Mouse (Mus musculus): Measurements from ENCODE around the gene Gcm1.

The Gcm1 gene

DNA sequence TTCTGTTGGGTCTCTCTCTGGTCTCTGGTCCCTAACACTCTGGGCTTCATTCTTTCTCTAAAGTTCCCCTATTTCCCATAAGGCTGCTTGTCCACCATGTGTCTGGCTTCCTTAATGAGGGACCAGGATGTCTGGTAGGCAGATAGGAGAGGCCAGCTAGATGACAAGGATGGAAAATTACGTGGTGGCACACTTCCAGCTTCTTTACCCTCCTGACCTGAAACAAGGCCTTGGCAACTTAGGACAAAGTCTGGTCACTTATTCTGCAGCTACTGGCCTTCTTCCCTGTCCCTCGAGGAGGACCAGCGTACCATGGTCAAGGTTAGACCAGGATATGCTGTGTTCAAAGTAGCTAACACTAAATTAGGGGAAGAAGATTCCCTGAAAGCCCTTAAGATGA lies 24.6 kb upstream of the Gcm1 start:
- DNase-seq (ENCODE audit: low read depth, low spot score): no peak
- Histone ChIP-seq H3K36me3 (ENCODE audit: control insufficient read depth, insufficient read depth, low read length, poor library complexity, severe bottlenecking) (no peaks in the 10 kb centered on the region), H3K27me3 (ENCODE audit: control insufficient read depth, insufficient read depth, low read length, poor library complexity, severe bottlenecking) (no peaks in the 10 kb centered on the region)

GRCm38 (mm10) chr9:78030835-78031456 lies 20.8 kb upstream of the Gcm1 start:
- no peaks in the 10 kb centered on the region for H3K27me3 ChIP-seq (ENCODE audit: control insufficient read depth, insufficient read depth, low read length, poor library complexity, severe bottlenecking)
- no peaks in the 10 kb centered on the region for H3K36me3 ChIP-seq (ENCODE audit: control insufficient read depth, insufficient read depth, low read length, poor library complexity, severe bottlenecking)
- DNase-seq (ENCODE audit: low read depth, low spot score): no peak

GRCm38 (mm10) chr9:78032930-78033329 lies 18.8 kb upstream of the Gcm1 start:
- H3K27me3 ChIP-seq (ENCODE audit: control insufficient read depth, insufficient read depth, low read length, poor library complexity, severe bottlenecking): no peaks in the 10 kb centered on the region
- DNase-seq (ENCODE audit: low read depth, low spot score): no peak
- no peaks in the 10 kb centered on the region for H3K36me3 ChIP-seq (ENCODE audit: control insufficient read depth, insufficient read depth, low read length, poor library complexity, severe bottlenecking)

DNA sequence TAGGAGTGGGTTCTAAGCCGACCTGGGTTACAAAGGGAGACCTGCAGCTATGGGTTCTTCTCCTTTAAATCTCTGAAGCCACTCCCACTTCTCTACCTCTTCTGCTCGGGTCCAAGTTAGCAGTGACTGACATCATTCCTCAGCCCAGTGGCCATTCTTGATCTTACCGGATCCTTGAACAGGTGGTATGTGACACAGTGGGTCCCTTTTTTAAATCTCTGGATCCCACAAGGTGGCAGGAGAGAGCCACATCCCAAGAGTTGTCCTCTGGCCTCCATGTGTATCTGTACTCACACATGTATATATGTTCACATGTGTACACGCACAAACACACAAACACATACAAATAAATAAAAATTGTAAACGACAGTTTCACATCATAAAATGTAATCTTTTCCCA lies 16.4 kb upstream of the Gcm1 start:
- Histone ChIP-seq H3K27me3 (ENCODE audit: control insufficient read depth, insufficient read depth, low read length, poor library complexity, severe bottlenecking) (no peaks in the 10 kb centered on the region), H3K36me3 (ENCODE audit: control insufficient read depth, insufficient read depth, low read length, poor library complexity, severe bottlenecking) (no peaks in the 10 kb centered on the region)
- no peak for DNase-seq (ENCODE audit: low read depth, low spot score)

DNA sequence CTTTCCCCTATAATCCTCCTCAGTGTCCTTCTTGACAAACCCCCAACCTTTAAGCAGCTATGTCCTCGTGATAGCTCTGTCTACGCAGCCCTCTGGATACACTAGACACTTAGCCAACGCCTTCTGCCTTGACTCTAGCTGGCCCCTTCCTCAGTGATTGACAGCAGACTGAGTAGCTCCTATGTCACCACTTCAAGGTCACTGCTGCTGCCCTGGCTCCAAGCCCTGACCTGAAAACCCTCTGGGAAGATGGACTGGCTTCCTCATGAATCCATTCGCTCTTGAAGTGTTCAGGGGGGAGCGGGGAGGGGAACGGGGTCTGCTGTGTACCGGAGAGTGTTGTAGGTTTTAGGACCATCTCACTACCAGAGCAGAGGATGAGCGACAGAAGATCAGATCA lies 15.9 kb upstream of the Gcm1 start:
- no peaks in the 10 kb centered on the region for H3K36me3 ChIP-seq (ENCODE audit: control insufficient read depth, insufficient read depth, low read length, poor library complexity, severe bottlenecking)
- no peak for DNase-seq (ENCODE audit: low read depth, low spot score)
- no peaks in the 10 kb centered on the region for H3K27me3 ChIP-seq (ENCODE audit: control insufficient read depth, insufficient read depth, low read length, poor library complexity, severe bottlenecking)

DNA sequence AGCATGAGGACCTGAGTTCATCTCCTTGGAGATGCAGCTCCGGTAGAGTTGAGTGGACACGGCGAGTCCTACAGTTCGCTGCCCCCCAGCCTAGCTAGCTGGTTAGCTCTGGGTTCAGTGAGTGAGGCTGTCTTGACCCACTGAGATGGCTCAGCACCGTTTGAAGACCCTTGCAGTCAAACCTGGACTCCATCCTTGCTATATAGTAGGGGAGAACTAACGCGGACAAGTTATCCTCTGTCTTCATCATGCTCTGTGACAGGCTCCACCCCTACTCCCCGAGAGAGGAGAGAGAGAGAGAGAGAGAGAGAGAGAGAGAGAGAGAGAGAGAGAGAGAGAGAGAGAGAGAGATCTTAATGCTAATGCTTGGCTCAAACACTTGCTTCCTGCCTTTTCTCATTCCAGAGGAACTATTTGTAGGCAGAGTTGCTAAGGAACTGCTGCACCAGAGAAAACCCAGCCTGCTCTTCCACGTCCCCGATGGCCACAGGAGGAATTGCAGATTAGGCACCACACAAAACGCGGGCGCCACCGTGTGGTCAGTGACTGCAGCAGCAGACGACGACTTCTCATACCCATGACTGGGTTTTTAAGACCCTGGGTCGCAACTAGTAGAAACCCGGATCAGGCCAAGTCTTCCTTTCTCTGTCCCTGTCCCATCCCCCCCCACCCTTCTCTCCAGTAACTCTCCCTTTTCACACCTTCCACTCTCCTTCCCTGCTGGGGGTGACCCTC lies 12.8 kb upstream of the Gcm1 start:
- no peaks in the 10 kb centered on the region for H3K27me3 ChIP-seq (ENCODE audit: control insufficient read depth, insufficient read depth, low read length, poor library complexity, severe bottlenecking)
- H3K36me3 ChIP-seq (ENCODE audit: control insufficient read depth, insufficient read depth, low read length, poor library complexity, severe bottlenecking): no peaks in the 10 kb centered on the region
- peak; percentile 88 for DNase-seq (ENCODE audit: low read depth, low spot score)

GRCm38 (mm10) chr9:78045171-78045570 lies 6.6 kb upstream of the Gcm1 start:
- Histone ChIP-seq H3K27me3 (ENCODE audit: control insufficient read depth, insufficient read depth, low read length, poor library complexity, severe bottlenecking) (no peaks in the 10 kb centered on the region), H3K36me3 (ENCODE audit: control insufficient read depth, insufficient read depth, low read length, poor library complexity, severe bottlenecking) (no peaks in the 10 kb centered on the region)
- no peak for DNase-seq (ENCODE audit: low read depth, low spot score)

GRCm38 (mm10) chr9:78046755-78047154 lies 5.0 kb upstream of the Gcm1 start:
- H3K36me3 ChIP-seq (ENCODE audit: control insufficient read depth, insufficient read depth, low read length, poor library complexity, severe bottlenecking): no peaks in the 10 kb centered on the region
- DNase-seq (ENCODE audit: low read depth, low spot score): no peak
- H3K27me3 ChIP-seq (ENCODE audit: control insufficient read depth, insufficient read depth, low read length, poor library complexity, severe bottlenecking): no peaks in the 10 kb centered on the region

DNA sequence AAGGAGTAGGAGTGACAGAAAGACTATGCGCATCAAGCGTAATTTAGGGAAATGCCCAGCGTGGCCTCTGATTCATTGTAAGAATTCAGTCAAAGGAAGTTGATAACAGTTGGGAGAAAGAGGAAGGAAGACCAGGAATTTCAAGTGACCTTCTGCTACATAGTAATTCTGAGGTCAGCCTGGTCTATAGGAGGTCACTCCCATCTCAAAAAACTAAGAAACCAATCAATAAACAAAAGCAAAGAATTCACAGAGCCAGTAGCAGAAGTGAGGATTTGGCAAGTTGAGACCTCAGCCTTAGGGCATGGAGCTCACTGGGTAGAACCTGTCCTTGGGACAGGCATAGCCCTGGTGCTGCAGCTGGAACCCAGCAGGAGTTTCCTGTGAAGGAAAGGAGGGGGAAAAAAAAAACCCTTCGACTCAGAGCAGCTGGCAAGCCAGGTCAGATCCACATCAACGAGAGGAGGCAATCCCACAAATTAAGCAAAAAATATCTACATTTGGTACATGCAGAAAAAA lies 1.2 kb upstream of the Gcm1 start:
- DNase-seq (ENCODE audit: low read depth, low spot score): no peak
- H3K27me3 ChIP-seq (ENCODE audit: control insufficient read depth, insufficient read depth, low read length, poor library complexity, severe bottlenecking): no peaks in the 10 kb centered on the region
- no peaks in the 10 kb centered on the region for H3K36me3 ChIP-seq (ENCODE audit: control insufficient read depth, insufficient read depth, low read length, poor library complexity, severe bottlenecking)

DNA sequence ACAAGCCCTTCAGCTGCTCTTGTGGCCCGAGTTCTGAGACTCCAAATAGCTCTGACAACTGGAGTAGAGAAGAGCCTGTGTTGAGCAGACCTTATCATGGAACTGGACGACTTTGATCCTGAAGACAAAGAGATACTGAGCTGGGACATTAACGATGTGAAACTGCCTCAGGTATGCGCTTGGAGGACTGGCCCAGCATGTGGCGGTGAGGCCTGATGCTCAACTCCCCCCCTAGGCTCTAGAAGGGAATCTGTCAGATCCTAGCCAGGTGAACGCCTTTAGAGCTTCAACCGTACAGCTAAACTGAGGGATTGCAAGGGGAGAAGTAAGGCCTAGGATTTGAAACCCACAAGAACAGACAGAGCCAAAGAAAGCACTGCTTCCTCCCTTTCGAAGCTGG lies 2.1 kb downstream of the Gcm1 start:
- Histone ChIP-seq H3K36me3 (ENCODE audit: control insufficient read depth, insufficient read depth, low read length, poor library complexity, severe bottlenecking) (no peaks in the 10 kb centered on the region), H3K27me3 (ENCODE audit: control insufficient read depth, insufficient read depth, low read length, poor library complexity, severe bottlenecking) (no peaks in the 10 kb centered on the region)
- no peak for DNase-seq (ENCODE audit: low read depth, low spot score)

GRCm38 (mm10) chr9:78054298-78054697 lies 2.6 kb downstream of the Gcm1 start:
- Histone ChIP-seq H3K36me3 (ENCODE audit: control insufficient read depth, insufficient read depth, low read length, poor library complexity, severe bottlenecking) (no peaks in the 10 kb centered on the region), H3K27me3 (ENCODE audit: control insufficient read depth, insufficient read depth, low read length, poor library complexity, severe bottlenecking) (no peaks in the 10 kb centered on the region)
- DNase-seq (ENCODE audit: low read depth, low spot score): no peak

DNA sequence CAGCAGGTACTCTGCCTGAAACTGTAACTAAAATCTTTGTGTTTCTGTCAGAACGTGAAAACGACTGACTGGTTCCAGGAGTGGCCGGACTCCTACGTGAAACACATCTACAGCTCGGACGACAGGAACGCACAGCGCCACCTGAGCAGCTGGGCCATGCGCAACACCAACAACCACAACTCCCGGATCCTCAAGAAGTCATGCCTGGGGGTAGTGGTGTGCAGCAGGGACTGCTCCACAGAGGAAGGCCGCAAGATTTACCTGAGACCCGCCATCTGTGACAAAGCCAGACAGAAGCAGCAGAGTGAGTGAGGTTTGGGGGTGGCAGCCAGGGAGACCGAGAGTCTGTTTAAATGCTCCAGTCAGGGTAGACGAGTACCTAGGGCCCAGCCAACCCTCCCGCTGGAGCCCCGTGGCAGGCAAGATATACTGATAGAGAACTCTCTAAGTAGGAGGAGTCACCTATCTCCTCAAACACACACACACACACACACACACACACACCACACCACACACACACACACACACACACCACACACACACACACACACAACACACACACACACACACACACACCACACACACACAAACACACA lies 7.9 kb downstream of the Gcm1 start:
- Histone ChIP-seq H3K36me3 (ENCODE audit: control insufficient read depth, insufficient read depth, low read length, poor library complexity, severe bottlenecking) (no peaks in the 10 kb centered on the region), H3K27me3 (ENCODE audit: control insufficient read depth, insufficient read depth, low read length, poor library complexity, severe bottlenecking) (no peaks in the 10 kb centered on the region)
- no peak for DNase-seq (ENCODE audit: low read depth, low spot score)

DNA sequence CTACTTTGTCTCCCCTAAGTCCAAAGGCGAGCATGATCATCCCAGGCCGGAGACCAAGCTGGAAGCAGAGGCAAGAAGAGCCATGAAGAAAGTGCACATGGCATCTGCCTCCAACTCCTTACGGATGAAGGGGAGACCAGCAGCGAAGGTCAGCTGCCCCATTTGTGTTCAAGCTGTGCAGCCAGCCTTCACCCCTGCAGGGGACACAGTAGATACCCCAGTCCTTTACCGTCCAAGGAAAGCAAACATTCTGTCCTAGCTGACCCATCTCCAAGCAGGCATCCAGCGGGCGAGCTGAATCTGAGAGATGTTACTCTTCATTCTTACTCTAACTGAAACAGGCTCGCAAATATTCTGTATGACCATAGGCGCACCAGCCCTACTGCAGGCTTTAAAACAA lies 10.7 kb downstream of the Gcm1 start:
- no peak for DNase-seq (ENCODE audit: low read depth, low spot score)

GRCm38 (mm10) chr9:78064121-78064520 lies 12.4 kb downstream of the Gcm1 start:
- no peaks in the 10 kb centered on the region for H3K27me3 ChIP-seq (ENCODE audit: control insufficient read depth, insufficient read depth, low read length, poor library complexity, severe bottlenecking)
- no peaks in the 10 kb centered on the region for H3K36me3 ChIP-seq (ENCODE audit: control insufficient read depth, insufficient read depth, low read length, poor library complexity, severe bottlenecking)

More for the DNA sequence above, 10.7 kb downstream of the Gcm1 start:
- Histone ChIP-seq H3K27me3 (ENCODE audit: control insufficient read depth, insufficient read depth, low read length, poor library complexity, severe bottlenecking) (no peaks in the 10 kb centered on the region), H3K36me3 (ENCODE audit: control insufficient read depth, insufficient read depth, low read length, poor library complexity, severe bottlenecking) (no peaks in the 10 kb centered on the region)

GRCm38 (mm10) chr9:78070496-78070895 lies 18.8 kb downstream of the Gcm1 start:
- H3K27me3 ChIP-seq (ENCODE audit: control insufficient read depth, insufficient read depth, low read length, poor library complexity, severe bottlenecking): no peaks in the 10 kb centered on the region; the same call in 1 of the 2 replicates
- DNase-seq (ENCODE audit: low read depth, low spot score): no peak
- no peaks in the 10 kb centered on the region for H3K36me3 ChIP-seq (ENCODE audit: control insufficient read depth, insufficient read depth, low read length, poor library complexity, severe bottlenecking)

More at GRCm38 (mm10) chr9:78064121-78064520, 12.4 kb downstream of the Gcm1 start:
- no peak for DNase-seq (ENCODE audit: low read depth, low spot score)
